Mouse (Mus musculus) thymus, postnatal 14 days (tissue): ENCODE measurements at regions not wholly inside any gene's neighbourhood (a gene's known extent, or its start where the extent isn't known, plus 50 kb on each side); places are given as distances from the start of the nearest gene placed in this dataset.
A peak's percentile ranks its signal among the peaks of the same experiment; 100 is the strongest.
"Not testable (repeated sequence)": the region's sequence is repeated elsewhere in the genome, so short reads cannot be mapped to it uniquely, and the experiment has no call there.

ENCODE experiments used
- DNase-seq: peaks from one replicate; pipeline ENCODE4 v3.0.0; 2021

DNA sequence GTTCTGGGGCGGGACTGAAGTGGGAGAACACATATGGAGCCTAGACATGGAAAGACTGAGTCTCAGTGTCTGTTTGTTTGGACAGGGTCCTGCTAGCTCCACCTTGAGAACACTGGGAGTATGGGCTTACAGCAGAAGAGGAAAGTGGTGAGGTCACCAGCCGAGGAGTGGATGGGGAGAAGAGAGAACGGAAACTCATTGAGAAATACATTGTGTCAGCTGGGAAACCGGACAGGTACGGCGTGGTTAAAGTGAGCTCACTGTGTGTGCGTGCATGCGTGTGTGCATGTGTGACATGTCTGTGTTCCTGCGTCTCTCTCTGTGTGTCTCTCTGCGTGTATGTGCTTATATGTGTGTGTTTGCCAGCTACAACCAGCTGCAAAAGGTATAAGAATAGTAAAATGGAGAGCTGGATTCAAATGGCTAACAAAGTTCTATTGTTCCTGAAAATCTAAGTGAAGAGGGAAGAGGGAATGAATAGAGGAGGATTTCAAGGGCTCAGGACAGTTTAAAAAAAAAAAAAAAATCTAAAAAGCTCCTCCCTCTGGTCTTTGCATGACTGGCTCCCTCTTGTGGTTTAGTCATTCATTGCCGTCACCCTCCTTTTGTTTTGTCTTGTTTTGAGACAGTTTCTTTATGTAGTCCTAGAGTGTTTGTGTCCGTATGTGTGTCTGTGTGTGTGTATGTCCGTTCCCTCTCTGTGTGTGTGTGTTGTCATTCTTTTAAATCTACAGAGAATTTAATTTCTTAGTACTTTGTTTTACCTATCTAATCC, 52.0 kb upstream of the Ak4 start:
- DNase-seq, result peak; percentile 64

DNA sequence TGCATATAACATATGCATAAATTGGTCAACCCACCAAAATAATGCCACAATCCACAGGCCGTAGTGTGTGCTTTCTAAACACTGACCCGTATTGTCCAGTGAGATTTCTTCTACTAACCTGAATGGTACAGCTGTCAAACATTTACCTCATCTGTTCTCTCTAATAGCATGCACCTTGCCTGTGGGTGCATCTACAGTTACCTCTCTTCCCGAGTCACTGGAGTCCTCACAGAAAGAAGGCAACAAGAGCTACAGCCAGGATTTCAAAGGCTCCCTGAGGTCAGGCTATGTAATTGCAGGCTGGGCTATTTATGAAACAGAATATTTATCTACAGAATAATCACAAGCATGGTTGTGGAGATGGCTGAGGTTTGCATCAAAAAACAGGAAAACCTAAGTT, 53.8 kb upstream of the Ak4 start:
- no peak for DNase-seq

DNA sequence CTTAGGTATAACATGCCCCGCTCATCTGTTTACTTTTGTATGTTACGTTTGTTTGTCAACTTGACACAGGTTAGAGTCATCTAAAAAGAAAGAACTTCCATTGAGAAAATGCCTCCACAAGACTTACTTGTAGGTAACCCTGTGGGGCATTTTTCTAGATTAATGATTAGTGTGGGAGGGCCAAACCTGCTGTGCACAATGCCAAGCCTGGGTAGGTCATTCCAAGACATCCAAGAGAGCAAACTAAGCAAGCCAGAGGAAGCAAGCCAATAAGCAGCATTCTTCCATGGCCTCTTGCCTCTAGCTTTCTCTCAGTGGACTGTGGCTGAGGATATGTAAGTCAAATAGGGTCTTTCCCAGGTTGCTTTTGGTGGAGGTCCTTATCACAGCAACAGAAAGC, 54.4 kb upstream of the Ak4 start:
- no peak for DNase-seq

DNA sequence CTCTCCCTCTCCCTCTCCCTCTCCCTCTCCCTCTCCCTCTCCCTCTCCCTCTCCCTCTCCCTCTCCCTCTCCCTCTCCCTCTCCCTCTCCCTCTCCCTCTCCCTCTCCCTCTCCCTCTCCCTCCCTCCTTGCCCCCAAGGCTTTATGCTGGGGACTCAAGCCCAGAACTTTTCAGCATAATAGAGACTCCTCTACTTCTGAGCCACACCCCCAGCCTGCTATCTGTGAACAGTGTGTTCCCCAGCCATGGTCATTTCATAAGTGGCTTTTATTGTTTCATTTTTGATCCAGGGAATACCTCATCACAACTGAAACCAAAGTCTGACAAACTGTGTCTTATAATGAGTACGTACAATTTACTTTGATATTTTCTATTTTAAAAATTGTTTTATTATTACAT, 55.8 kb upstream of the Ak4 start:
- not testable (repeated sequence) for DNase-seq

DNA sequence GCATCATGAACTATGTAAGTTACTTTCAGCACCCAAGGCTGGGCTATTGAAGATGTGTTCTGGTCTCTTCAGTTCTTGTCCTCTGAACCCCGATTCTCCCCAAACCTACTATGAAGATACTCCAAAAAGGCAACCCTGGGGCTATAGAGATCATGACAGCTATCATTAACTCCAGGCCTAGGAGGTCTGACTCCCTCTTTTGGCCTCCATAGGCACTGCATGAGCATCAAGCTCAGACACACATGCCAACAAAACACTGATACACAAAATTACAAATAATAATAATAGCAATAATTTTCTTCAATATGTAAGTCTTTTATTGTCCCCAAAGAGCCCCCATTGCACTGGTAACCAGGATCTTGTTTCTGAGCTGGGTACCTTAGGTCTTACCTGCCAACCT, 57.3 kb upstream of the Ak4 start:
- DNase-seq, result no peak

DNA sequence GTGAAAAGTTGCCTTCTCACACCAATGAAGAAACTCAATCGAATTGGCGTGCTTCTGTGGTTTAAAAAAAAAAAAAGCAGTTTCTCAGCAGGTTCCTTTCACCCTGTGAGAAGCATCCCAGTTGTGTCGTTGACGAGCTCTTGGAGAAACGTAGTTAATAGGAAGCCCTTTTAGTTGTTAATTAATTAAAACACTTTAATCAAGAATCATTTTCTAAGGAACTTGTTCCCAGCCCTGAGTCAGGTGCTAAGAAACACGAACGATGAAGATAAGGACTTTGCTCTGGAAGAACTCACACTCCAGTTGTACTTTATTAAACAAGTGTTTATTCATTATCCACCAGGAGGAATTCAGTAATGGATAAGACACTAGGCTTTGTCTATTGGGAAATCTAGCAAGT, 58.8 kb upstream of the Ak4 start:
- no peak for DNase-seq

DNA sequence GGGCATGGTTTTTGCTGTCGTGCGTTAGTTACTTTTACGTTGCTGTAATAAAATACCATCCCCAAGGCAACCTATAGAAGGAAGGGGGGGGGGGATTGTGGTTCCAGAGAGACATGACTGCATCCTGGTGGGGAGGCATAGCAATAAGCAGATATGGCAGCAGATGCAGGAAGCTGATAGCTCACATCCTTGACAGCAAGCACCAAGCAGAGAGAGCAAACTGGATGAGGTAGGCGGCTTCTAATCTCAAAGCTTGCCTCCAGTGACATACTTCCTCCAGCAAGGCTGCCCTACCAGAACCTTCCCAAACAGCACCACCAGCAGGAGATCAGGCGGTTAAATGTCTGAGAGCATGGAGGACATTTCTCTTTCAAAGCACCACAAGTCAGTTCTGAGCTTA, 60.0 kb upstream of the Ak4 start:
- DNase-seq, result no peak

DNA sequence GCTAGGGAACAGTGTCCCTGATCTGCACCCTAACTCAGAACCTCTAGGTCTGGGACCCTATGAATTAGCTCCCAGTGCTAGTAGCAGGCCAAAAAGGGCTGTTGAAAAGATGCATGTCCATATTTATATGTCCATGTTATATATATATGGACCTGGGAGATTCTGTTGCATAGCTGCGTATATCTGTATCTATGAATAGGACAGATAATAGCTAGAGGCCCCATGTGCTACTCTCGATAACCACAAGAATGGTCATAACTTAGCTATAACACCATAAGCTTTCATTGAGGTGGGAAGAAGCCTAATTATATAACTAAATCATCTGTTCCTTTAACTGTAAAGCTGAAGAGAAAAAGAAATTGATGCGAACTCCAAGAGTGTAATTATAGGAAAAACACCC, 60.6 kb upstream of the Ak4 start:
- no peak for DNase-seq

DNA sequence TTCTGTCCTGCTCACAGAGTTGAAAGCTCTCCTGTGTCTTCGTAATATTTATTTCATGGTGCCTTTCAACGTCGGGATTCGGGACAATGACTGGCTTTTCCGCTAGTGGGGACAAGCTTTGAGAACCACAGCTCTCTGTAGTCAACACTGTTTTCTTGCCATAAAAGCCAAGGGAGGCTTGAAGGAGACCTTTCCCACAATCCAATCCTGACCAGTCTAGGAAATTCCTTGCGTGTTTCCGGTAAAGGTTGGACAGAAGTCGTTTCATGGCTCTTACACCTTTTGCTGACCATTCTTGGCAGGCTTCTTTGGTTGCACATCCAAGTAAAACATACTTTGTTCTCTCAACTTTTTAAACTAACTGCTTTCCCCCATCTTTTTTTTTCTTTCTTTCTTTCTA, 61.2 kb upstream of the Ak4 start:
- DNase-seq, result no peak

DNA sequence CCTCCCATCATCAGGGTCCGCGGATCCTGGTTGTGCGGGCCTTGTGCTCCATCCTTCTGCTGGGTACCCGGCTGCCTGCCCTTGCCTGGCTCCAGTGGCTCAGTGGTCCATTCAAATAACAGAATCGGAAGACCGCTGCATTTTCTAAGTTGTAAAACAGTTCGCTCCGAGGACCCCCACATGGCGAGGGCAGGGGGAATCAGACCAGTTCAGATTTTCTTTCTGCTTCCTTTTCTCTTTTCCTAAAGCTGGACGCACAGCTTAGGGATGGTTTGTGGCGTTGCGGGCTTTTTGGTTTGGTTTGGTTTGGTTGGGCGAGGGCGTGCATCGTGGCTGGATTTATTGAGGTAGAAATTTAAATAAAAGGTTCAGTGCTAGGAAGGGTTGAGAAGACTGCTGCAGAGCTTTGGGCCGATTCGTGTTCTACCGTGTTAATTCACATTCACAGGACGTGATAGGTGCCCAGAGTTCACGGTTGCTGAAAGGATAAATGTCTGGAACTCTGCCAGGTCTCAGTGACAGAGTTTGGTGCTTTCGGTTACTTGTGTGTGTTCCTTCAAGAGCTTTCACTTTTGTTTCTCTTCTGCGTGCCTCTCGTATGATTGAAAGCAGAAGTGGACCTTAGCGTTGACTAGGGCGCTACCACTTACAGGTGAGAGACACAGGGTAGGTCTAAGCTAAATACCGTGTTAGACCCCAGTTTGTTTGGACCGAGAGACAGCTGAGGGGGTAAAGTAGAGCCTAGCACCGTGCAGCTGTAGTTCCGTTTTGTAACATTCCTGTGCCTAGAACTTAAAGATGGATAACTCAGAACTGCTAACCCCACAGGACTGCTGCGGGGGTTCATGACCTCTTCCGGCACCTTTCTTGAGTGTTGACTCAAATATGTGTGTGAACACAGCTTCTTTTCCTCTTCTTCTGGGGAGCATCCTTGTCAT, 61.9 kb upstream of the Ak4 start:
- peak; percentile 37 for DNase-seq

DNA sequence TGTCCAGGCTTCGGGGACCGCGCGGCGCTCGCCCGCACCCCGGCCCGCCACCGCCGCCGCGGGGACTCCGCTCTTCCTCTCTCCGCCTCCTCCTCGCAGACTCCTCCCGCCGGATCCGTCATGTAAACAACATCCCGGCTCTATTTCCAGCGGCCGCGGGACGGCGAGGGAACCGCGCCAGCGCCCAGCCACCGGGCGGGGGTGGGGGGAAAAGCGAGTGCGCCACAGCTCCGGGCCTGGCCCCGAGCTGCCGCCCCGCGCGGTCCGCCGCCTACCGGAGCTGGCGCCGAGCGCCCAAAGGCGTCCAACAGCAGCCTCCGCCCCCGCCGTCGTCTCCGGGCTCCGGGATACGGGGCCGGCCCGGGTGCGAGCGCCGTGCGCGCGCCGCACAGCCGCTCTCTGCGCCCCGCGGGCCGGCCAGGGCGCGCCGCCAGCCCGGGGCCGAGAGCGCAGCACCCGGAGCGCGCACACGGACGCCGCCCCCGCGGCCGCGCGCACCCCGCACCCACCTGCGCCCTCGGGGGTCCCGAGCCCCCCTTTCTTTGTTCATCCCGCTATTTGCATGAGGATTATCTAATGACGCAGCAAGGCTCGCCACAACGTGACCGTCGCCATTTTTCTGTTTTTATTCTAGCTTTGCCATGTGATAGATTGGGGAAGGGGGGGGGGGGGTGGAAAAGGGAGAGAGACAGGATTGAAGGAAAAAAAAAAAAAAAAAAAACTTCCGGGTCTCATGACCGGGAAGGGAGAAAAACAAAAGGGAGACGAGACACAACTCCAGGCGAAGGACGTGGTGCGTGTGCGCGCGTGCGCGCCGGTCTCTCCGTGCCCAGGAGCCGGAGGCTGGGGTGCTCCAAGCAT, 62.8 kb upstream of the Ak4 start:
- peak; percentile 64 for DNase-seq

DNA sequence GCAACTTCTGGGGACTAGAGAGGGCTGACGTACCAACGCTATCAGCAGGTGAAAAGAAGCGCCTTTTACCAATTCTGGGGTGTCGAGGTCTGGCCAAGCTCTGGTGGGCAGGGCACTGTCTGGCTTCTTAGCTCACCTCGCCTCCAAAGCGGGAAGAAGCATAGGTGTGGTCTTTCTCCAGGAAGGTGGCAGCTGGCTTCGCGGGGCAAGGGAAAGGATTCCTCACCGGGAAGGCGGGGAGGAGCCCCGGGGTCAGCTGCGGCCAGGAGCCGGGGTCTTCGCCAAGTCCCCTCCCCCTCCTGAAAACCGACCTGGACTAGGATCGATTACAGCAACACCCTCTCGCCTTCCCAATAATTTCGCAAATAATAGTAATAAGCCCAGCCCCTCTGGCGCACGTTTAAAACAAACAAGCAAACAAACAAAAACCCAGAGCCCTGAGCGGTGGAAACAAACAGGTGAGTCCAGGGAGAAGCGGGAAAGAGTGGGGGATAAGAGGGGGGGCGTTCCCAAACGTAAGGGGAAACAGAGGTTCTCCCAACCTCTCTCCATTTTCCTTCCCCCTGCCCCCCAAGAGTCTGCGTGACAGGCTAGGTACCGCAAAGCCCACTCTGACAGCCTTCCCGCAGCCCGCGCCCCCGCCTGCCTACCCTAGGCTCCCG, 63.5 kb upstream of the Ak4 start:
- peak; percentile 14 for DNase-seq

DNA sequence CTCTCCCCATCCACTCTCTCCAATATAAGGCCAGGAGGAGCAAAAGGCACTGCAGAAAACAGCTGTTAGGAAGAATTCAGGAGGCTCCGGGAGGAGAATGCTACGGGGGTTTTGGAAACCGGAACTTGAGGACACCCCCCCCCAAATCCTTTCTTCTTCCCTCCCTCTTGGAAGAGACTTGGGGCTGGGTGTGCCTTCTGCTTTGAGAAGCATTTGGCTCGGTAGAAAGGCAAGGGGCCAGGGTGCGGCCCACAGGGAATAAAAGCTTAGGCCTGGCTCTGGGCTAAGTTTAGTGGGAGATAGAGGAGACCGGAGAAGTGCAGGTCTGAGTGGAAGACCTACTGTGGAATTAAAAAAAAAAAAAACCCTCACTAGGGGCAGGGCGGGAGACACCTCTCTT, 64.1 kb upstream of the Ak4 start:
- no peak for DNase-seq

DNA sequence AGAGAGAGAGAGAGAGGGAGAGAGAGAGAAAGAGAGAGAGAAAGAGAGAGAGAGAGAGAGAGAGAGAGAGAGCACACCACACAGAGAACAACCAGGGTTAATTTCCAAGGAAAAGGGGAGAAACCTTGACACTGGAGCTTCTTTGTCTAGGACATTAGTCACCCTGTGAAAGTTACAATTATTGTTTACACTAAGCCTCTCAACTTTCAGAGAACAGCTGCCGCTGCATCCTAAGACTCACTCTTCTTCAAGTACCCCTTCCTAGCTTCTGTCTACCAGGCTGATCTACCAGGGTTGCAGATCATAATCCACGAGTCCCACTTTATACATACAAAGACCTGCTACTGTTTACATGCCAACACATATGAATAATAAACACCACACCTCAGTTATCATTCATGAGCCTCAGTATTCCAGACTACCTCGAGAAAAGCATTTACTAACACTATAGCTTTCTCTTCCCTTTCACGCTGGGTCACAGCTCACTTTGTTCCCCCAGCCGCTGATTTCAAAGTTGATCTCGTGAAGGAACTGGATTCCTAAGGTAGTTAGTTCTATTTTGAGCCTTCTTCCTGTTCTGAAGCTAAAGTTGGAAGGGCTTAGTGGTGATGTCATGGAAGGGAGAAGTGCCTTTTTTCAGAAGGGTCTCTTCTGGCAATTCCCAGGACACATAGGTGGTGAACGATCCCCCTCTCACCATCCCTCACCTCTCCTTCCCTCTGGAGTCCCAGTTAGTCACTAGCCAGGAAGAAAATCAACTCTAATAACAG, 64.8 kb upstream of the Ak4 start:
- no peak for DNase-seq

DNA sequence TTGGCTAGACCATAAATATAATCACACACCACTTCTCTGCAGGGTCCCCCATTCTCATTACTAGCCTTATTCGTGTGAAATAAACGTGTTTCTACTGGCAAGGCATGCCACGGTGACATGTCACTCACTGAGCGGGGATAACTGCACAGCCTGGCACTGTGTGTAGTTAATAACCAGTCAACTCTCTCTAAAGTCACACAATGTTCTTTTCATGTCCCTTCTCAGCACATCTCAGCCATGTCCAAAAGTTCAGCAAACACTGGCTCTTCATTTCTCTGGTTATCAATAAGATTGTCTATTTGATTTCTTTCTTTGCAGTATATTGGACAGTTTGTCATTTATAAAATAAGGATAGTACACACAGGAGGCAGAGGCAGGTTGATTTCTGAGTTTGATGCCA, 66.9 kb upstream of the Ak4 start:
- no peak for DNase-seq

DNA sequence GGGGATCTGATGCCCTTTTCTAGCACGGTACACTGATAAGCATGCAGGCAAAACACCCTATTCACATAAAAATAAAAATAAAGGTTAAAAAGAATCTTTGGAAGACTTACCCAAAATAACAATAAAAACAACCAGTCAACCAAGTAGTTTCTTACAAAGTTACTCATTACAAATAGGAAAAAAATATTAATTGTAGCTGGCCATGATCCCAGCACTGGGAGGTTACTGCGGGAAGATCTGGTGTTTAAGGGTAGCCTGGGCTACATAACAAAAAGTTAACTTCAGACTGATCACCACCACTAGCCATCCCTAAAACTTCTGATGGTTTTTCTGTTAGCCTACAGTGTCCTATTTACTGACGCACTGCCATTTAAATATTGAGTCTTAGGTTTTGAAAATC, 67.4 kb upstream of the Ak4 start:
- no peak for DNase-seq

DNA sequence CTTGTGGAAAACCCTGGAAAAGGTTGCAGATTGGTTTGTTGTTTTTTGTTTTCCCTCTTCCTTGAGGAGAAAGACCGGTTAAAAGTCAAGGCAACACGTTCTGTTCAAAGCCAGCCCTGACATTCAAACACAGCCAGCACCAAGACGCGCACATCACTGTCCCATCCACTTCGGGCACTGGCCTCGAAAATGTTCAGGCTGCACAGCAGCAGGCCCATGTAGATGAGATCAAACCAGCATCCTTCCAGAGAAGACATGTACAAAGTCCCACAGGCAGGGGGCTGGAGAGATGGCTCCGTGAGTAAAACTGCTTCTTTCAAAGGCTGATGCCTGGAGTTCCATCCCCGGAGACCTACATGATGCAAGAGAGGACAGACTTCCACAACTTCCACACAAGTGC, 68.4 kb upstream of the Ak4 start:
- DNase-seq, result no peak

DNA sequence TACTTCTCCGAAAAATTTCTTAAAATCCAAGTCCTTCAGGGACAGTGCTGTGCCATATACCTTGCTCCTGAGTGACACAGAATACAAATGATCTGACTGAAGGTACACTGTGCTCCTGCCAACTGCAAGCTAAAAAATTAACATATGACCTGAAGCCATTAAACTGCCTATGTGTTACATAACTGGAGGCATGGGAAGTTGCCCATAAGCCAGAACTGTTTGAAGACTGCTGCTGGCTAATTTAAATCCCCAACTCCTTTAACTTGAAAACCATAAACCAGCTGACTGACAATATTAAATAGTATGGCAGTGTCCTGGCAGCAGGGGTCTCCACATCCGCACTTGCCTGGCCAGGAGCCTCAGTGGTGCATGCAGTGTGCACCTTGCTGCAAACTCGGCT, 68.9 kb upstream of the Ak4 start:
- DNase-seq, result no peak

DNA sequence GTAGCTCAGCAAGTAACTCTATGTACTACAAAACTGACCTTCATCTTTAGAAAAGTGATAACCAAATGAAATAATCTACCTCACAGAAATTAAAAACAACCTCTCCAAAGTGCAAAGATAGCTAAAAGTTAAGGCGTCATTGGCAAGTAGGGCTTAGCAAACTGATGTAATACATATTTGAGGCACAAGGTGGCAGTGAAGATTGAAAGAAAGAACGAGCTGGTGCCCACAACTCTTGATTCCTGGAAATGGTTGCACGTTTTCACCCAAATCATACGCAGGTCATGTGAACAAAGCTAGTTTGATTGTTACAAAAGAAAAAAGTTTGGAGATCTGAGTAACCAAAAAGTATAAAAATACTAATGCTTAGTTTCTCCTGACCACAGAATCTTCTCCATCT, 69.7 kb upstream of the Ak4 start:
- peak; percentile 70 for DNase-seq

DNA sequence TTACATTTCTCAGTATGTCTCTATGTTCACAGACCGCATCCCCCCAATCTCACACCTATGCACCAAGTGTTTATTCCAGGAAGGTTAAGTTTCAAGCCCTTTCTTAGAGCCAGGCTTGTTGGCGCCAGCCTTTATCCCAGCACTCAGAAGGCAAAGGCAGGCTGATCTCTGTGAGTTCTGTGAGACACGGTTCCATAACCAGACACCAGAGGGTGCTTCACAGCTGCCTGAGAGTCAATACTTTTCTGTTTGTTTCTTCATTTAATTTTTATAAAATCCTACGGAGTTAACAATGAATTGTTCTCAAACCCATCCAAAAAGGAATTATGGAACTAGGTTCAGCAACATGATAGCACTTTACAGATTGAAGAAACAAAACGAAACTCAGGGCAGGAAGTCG, 71.8 kb upstream of the Ak4 start:
- no peak for DNase-seq

DNA sequence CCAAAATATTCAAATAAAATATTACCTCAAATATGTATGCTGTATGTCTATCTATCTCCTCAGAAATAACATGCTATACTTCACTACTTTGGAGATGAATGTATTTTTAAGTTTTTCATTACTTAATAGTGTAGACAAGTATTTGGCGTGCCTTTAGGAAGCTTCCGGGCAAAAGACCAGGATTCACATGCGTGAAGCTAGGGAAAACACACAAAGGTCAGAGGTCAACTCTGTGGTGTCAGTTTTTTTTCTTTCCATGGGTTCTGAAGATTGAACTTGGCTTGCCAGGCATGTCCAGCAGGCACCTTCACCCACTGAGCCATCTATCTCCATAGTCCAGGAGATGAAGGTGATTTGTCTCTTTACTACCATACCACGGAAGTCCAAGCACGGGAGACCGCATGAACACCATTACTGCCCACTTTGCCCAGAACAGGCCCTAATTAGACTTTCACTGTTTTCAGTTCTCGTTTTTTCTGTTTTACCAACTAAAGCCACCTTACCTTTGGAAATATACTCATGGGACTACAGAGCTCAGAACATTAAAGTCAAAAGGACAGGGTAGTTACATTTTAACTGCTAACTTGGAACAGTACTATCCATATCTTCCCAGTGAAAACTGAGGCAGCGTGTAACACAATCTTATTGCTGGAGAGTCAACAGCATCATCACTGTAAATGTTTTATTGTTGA, 76.9 kb upstream of the Ak4 start:
- no peak for DNase-seq
